Mouse (Mus musculus): ENCODE measurements around the gene Pla2g3.

Gene Pla2g3

GRCm38 (mm10) chr11:3494857-3495256 is 6.8 kb downstream of the Pla2g3 start:
- DNase-seq (ENCODE audit: low spot score in 2 of 2): no peak

- no peak for DNase-seq (ENCODE audit: low spot score in 2 of 2)
Observed at GRCm38 (mm10) chr11:3495496-3495895, 7.4 kb downstream of the Pla2g3 start.

GRCm38 (mm10) chr11:3496756-3497155 is 8.7 kb downstream of the Pla2g3 start:
- DNase-seq (ENCODE audit: low spot score in 2 of 2): no peak

GRCm38 (mm10) chr11:3497296-3497695 is 9.2 kb downstream of the Pla2g3 start:
- no peak for DNase-seq (ENCODE audit: low spot score in 2 of 2)

- DNase-seq (ENCODE audit: low spot score in 2 of 2): no peak
Observed at GRCm38 (mm10) chr11:3502057-3502456, 14.0 kb downstream of the Pla2g3 start.

- no peak for DNase-seq (ENCODE audit: low spot score in 2 of 2)
Observed at GRCm38 (mm10) chr11:3502459-3503072, 14.5 kb downstream of the Pla2g3 start.

GRCm38 (mm10) chr11:3503755-3504693 is 15.9 kb downstream of the Pla2g3 start:
- no peak for DNase-seq (ENCODE audit: low spot score in 2 of 2)

- no peak for DNase-seq (ENCODE audit: low spot score in 2 of 2)
Observed at GRCm38 (mm10) chr11:3508226-3508625, 20.1 kb downstream of the Pla2g3 start.

- DNase-seq (ENCODE audit: low spot score in 2 of 2): no peak
Observed at GRCm38 (mm10) chr11:3509181-3510085, 21.3 kb downstream of the Pla2g3 start.

GRCm38 (mm10) chr11:3510321-3510720 is 22.2 kb downstream of the Pla2g3 start:
- no peak for DNase-seq (ENCODE audit: low spot score in 2 of 2)

GRCm38 (mm10) chr11:3513291-3513690 is 25.2 kb downstream of the Pla2g3 start:
- no peak for DNase-seq (ENCODE audit: low spot score in 2 of 2)

- DNase-seq (ENCODE audit: low spot score in 2 of 2): peak; percentile 83 to 89
Observed at GRCm38 (mm10) chr11:3514529-3515054, 26.5 kb downstream of the Pla2g3 start, which contains the start of gene Selenom. Gene Selenom, plus strand, starts transcription at chr11:3514684.

- DNase-seq (ENCODE audit: low spot score in 2 of 2): no peak
Observed at GRCm38 (mm10) chr11:3515216-3515615, 27.1 kb downstream of the Pla2g3 start.

GRCm38 (mm10) chr11:3515637-3516036 is 27.6 kb downstream of the Pla2g3 start:
- no peak for DNase-seq (ENCODE audit: low spot score in 2 of 2)

GRCm38 (mm10) chr11:3516121-3516520 is 28.0 kb downstream of the Pla2g3 start:
- no peak for DNase-seq (ENCODE audit: low spot score in 2 of 2)

- no peak for DNase-seq (ENCODE audit: low spot score in 2 of 2)
Observed at GRCm38 (mm10) chr11:3516859-3517845, 29.1 kb downstream of the Pla2g3 start.

- no peak for DNase-seq (ENCODE audit: low spot score in 2 of 2)
Observed at GRCm38 (mm10) chr11:3517846-3518732, 30.0 kb downstream of the Pla2g3 start.

- no peak for DNase-seq (ENCODE audit: low spot score in 2 of 2)
Observed at GRCm38 (mm10) chr11:3519051-3519726, 31.1 kb downstream of the Pla2g3 start.

All from frontal cortex, postnatal 10 days (tissue).